Mouse (Mus musculus) layer of hippocampus, adult 9-11 months (tissue): ENCODE measurements around the gene Trp53bp2.

Experiments used
- DNase-seq: peaks from one replicate; pipeline ENCODE4 v3.0.0; 2022

Gene Trp53bp2

GRCm38 (mm10) chr1:182409401-182410173 lies 615 bp downstream of the Trp53bp2 start:
- DNase-seq: no peak

GRCm38 (mm10) chr1:182412586-182413270 lies 3.8 kb downstream of the Trp53bp2 start:
- no peak for DNase-seq

DNA sequence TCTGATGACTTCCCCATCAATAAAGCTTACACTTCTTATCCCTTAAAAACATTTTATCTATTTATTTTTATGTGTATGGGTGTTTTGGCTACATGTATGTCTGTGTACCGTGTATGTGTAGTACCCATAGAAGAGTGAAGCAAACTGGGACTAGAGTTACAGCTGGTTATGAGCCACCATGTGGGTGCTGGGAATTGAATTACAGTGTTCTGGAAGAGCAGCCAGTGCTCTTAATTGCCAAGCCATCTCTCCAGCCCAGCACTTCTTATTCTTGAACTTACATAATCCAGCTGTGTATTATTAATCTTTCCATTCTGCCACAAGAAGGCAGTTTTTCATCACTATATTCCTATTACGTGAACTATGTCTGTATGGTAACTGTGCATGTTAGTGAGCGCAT lies 10.5 kb downstream of the Trp53bp2 start:
- no peak for DNase-seq

- DNase-seq: no peak
These were observed 15.3 kb downstream of the Trp53bp2 start for GRCm38 (mm10) chr1:182424274-182424673.

GRCm38 (mm10) chr1:182425176-182425575 lies 16.2 kb downstream of the Trp53bp2 start:
- DNase-seq: no peak

- no peak for DNase-seq
These were observed 17.5 kb downstream of the Trp53bp2 start for GRCm38 (mm10) chr1:182426444-182426843.

DNA sequence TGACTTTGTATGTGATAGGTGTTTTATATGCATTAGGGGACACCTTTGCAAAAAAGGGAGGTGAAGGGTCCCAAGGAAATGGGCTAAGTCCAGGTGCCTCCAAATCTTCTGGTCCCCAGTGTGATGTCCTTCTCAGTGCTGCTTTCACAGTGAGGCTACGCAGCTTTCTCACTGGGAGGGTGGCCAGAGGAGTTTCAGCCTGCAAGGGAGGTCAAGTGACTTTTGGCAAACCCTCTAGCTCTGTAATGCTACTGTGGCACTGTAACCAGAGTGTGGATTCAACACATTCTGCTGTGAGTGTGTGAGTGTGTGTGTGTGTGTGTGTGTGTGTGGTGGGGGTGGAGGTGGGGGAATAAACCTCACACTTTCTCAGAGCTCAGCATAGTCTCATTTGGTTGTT lies 18.5 kb downstream of the Trp53bp2 start:
- no peak for DNase-seq

DNA sequence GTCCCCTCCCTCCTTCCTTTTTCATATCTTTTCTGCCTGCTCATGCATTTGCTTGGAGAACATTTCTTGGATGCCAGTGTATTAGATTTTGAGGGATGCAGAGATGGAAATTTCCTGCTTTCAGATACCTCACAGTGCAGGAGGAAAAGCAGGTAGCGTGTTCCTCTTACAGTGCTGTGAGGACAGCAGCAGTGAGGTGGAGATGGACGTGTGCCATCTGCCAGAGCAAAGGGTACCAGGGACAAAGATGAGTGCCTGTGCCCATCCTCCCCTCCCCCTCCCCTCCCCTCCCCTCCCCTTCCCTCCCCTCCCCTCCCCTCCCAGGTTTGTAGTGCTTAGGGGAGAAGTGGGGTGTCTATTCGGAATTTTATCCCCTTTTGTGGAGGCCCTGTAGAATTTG lies 20.9 kb downstream of the Trp53bp2 start:
- no peak for DNase-seq

- no peak for DNase-seq
These were observed 21.7 kb downstream of the Trp53bp2 start for GRCm38 (mm10) chr1:182430676-182431075.

DNA sequence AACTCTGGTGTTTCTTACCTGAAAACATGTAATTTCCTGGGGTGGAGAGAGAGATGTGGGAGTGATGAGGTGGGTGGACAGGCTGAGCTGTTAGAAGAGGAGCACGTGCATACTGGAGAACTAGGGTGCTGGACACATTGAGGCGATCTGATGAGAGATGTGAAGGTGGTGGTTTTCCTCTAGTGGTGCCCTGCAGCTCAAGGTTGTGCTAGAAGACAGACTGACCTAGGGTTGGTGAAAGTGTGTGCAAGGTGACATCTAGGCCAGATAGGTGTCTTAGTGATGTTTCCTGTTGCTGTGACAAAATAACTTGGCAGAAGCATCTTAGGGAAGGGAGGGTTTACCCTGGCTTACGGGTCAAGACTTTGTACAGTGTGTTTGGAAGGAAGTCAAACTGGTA lies 23.1 kb downstream of the Trp53bp2 start:
- DNase-seq: no peak

GRCm38 (mm10) chr1:182436746-182437145 lies 27.8 kb downstream of the Trp53bp2 start:
- DNase-seq: no peak

DNA sequence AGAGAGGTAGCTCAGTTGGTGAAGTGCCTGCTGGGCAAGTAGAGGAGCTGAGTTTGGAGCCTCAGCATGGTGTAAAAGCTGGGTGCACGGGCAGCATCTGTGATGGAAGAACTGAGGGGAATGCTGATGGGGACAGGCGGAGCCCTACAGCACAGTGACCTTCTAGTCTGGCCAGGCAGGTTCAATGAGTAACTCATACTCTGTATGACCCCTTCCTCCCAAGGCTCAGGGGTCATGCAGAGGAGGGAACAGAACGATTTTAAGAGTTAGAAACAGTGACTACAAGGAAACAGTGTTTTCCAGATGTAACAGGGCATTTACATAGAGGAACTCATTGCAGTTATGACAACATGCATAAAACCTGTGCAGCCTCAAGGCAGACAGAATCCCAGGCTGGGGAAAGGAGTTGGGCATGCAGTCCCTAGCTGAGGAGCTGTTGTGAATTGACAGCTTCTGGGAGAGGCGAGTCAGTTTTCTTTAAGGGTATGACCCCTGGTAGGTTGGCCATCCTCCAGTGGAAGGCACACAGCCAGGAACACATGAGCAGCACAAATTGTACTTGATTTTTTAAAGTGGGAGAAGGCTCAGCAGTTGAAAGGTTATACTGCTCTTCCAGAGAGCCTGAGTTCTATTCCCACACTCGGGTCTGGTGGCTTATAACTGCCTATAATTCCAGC lies 30.7 kb downstream of the Trp53bp2 start:
- peak; percentile 33 for DNase-seq

DNA sequence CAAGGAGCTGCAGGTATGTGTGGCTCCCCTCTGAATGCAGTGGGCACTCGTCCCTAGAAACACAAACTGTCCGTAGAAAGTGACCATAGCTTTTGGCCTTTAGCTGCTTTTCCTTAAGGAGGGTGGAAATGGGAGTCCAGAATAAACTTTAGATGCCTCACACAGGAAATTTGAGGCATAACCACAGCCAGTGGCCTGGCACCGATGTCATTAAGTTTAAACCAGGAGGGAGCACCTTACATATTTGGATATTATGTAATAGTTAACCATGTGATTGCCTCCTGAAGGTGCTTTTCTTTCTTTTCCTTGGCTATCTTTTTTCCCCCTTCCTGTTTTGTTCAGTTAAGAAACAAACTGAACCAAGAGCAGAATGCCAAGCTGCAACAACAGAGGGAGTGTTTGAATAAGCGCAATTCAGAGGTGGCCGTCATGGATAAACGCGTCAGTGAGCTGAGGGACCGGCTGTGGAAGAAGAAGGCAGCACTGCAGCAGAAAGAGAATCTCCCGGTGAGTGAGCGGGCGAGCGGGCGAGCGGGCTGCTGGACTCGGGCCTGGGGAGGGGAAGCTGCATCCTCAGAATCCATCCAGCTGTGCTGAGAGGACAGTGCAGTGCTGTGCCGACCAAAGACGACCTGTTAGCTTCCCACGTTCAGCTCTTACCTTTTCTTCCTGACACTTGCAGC lies 33.0 kb downstream of the Trp53bp2 start:
- no peak for DNase-seq

DNA sequence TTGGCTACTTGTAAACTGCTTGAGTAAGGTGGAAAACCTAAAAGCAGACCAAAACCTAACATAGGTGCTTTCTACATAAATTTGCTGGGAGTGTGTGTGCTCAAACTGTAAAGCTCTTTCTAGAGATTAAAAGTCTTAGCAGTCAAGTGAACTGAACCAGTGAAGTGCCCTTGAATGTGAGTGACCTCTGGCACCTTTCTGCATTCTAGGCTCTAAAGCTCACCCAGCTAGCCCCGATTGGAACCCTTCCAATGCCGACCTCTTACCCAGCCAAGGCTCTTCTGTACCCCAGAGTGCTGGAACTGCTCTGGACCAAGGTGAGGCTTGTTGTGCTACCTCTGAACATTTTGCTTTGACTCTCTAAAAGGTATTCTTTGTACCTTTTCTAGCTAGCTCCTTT lies 35.1 kb downstream of the Trp53bp2 start:
- no peak for DNase-seq

DNA sequence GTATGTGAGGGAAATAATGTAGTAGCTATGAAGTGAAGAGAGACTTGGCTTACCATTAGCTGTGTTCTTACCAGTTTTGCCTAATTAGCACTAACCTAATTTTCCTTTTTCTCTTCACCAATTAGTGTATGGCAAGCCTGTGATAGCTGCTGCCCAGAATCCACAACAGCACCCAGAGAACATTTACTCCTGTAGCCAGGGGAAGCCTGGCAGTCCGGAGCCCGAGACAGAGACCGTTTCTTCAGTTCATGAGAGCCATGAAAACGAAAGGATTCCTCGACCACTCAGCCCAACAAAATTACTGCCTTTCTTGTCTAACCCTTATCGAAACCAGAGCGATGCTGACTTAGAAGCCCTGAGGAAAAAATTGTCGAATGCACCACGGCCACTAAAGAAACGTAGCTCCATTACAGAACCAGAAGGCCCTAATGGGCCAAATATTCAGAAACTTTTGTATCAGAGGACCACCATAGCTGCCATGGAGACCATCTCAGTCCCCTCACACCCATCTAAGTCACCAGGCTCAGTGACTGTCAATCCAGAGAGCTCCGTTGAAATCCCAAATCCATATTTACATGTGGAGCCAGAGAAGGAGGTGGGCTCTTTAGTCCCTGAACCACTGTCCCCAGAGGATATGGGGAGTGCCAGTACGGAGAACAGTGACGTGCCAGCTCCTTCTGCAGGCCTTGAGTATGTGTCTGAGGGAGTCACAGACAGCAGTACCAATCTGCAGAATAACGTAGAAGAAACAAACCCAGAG lies 39.5 kb downstream of the Trp53bp2 start:
- no peak for DNase-seq

GRCm38 (mm10) chr1:182452473-182452872 lies 43.5 kb downstream of the Trp53bp2 start:
- no peak for DNase-seq

- no peak for DNase-seq
These were observed 46.1 kb downstream of the Trp53bp2 start for GRCm38 (mm10) chr1:182455080-182455479.

GRCm38 (mm10) chr1:182458556-182458955 lies 49.6 kb downstream of the Trp53bp2 start:
- DNase-seq: peak; percentile 28

DNA sequence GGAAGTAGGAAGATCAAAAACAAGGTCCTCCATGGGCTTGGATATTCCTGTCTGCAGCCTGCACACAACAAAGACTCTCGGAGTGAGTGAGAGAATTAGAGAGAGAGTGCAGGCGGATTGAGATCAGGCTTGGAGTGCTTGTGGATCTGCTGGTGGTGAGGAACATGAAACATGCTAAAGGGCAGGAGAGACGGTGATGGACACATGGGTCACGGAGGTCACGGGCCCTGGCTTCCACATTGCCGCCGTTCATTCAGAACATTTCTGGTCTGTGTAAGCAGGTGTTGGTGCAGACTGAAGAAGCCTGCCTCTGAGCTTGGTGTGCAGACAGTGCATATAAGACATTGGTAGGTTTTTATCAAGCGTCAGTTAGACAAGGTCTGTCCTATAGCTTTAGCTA lies 50.5 kb downstream of the Trp53bp2 start:
- DNase-seq: no peak

- no peak for DNase-seq
These were observed 51.6 kb downstream of the Trp53bp2 start for GRCm38 (mm10) chr1:182460291-182461244.

- DNase-seq: no peak
These were observed 52.3 kb downstream of the Trp53bp2 start for GRCm38 (mm10) chr1:182461261-182461660.
